Mouse (Mus musculus): ENCODE measurements around the gene Nelfcd. TPM values are rescaled to one million over a fixed set of nuclear protein-coding genes. Genes with fewer than 3 reads are reported as not detected.

Gene Nelfcd
- 10 to 100 TPM; 43.9 to 44.0 TPM for total RNA-seq (2021)

DNA sequence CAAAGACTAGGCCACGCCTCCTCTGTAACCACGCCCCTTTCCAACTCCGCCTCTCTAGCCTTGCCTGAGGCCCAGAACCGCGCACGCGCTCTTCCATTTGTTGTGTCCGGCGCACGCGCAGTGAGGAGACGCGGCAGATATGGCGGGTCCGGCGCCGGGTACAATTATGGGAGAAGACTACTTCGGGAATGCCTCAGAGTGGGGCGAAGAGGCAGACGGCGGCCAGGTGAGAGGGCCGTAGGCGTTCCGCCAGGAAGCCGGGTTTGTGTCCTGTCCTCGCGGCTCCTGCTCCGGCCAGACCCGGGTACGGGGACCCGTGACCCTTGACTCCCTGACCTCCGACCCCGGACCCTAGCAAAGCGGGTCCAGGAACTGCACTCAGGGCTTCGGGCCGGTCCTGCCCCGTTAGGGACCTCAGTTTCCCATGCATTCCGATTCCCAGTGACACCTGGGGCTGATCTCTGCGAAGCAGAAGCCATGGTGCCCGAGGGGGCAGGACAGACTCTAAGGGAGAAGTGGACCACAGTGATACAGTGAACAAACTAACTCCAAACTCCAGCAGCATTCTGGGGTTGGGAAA lies at the start of gene Nelfcd:
Gene Nelfcd, plus strand, starts transcription at position 74 of the 580 bp plus-strand sequence.
- intact Hi-C loops (cut with DNase I) = loop anchor here (2.0 kb wide), 1 partner anchor 87 kb away; no protein-coding TSS in a partner anchor
- DNase-seq = peak; percentile 95 to 97

GRCm38 (mm10) chr2:174366571-174366970 lies 49.0 kb upstream of the Nelfcd start:
- no peak for DNase-seq
- intact Hi-C loops (cut with DNase I) = no loop called here

DNA sequence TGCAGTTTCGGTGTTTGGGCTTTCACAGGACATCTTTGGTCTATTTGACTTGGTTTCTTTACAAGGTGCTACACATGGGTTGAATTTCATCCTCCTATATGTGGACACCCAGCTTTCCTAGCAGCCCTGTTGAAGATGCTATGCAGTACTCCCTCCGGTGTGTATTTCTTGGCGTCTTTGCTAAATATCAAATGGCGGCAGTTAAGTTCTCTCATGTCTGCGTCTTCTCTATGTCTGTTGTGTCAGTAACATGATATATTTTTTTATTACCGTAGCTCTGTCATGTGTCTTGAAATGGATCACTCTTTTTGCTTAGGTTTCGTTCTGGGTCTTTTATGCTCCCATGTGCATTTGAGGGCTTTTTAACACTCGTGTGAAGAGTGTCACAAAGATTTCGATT lies 34.6 kb upstream of the Nelfcd start:
- intact Hi-C loops (cut with DNase I) = no loop called here
- DNase-seq = no peak

DNA sequence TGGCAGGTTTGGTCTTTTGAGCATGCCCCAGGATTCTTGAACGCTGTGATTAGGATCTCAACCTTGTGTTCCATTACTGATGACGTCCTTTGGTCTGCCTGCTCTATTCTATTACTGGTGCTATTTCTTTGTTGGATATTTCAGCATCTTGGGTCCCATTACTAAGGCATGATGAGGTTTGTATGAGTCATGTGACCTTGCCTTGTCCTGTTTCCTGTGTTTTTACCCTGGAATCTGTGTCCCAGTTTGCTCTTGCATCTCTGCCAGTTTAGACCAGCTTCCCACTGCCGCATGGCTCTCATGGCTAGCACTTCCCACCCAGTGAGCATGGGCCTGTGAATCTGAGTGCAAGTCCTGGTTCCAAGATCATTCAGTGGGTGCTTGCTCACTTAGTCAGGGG lies 23.7 kb upstream of the Nelfcd start:
- no peak for DNase-seq
- intact Hi-C loops (cut with DNase I) = no loop called here

DNA sequence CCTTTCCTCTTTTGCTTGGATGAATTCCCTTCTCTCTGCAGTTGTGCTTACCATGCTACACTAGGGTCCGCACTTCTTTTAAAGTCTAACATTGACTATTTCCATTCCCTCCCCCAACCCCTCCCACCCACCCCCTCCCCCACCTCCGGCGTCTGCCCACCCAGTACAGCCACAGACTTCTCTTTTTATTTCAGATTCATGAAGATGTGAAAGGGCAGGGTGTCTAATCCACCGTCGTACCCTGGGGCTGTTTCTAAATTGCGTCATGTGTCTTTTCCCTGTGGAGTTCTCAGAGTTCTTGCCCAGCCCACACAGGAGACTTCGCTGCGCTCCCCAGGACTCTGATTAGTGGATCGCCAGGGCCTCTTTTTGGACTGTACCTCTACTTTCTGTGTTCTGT lies 23.1 kb upstream of the Nelfcd start:
- intact Hi-C loops (cut with DNase I) = no loop called here
- DNase-seq = no peak

DNA sequence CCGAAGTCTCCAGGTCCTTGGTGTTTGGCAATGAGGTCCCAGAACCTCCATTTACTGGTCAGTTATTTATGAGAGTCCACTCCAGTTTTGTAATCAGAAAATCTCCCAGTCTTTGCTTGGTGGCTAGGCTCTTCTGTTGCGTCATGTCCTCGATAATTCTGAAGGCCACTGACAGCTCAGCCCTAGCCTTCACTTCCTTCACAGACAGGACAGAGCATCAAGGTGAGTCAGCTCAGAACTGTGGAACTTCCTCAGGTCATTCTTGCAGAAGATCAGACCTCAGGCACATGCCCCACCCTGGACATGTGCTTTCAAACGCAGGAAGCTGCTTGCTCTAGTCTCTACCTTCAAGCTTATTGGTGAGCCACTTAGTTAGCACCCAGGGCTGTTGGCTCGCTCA lies 22.2 kb upstream of the Nelfcd start:
- intact Hi-C loops (cut with DNase I) = no loop called here
- DNase-seq = no peak

- DNase-seq = no peak
- intact Hi-C loops (cut with DNase I) = no loop called here
Observed at GRCm38 (mm10) chr2:174396643-174397042, 19.0 kb upstream of the Nelfcd start.

DNA sequence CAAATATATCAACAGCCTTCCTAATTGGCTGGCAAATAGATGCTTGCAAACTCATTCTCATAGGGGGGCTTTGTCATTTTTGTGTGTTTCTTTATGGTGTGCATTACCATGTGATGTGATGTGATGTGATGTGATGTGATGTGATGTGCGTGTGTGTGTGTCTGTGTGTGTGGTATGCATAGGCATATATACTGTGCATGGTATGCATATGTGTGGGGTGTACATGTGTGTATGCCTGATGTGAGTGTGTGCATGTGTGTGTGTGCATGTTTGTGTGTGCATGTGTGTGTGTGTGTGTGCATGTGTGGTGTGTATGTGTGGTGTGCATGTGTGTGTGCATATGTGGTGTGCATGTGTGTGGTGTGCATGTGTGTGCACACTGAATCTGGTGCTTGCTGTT lies 18.5 kb upstream of the Nelfcd start:
- intact Hi-C loops (cut with DNase I) = no loop called here
- no peak for DNase-seq

DNA sequence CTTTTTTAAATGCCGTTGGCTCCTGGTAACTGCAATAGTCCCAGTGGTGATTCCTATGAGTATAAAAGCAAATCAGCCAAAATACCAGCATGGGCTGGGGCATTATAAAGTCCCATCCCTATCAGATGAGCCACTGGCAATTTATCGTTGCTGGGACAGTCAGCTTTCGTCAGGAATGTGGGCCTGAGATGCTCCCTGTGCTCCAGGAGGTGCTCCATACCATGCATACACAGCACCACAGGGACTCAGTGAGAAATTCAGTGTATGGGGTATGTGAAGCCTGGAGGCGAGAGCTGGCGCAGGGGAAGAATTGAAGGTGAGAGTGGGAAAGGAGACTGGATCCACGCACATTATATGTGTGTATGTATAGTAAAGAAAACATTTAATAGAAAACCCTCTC lies 17.7 kb upstream of the Nelfcd start:
- intact Hi-C loops (cut with DNase I) = no loop called here
- DNase-seq = no peak

DNA sequence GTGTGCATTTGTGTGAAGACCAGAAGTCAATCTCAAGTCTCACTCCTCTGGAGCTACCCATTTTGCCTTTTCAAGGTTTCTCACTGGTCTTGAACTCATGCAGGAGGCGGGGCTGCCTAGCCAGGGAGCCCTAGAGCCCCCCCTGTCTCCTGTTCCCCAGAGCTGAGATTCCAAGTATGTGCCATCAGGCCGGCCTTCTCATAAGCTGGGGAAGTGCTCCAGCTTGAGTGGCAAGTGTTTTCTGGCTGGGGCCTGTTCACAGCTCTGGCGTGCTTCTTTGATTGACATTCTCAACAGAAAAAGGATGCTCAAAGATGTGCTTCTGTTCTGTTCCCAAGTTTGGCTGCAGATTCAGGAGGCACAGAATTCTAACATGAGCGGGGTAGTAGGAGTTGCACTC lies 15.2 kb upstream of the Nelfcd start:
- intact Hi-C loops (cut with DNase I) = no loop called here
- DNase-seq = no peak

DNA sequence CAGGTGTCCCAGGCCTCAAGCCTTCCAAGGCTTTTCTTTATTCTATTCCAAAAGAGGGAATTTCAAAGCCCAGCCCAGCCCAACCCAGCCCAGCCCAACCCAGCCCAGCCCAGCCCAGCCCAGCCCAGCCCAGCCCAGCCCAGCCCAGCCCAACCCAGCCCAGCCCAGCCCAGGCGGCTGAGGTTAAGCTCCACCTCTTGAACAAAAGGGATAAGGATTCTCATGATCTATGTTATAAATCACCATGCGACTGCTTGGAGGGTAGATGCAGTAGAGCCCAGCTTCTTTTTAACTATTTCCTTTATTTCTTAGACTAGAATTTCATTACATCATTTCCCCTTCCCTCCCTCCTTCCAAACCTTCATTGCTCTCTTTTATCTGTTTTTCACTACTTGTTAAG lies 5.4 kb upstream of the Nelfcd start:
- intact Hi-C loops (cut with DNase I) = loop anchor here (5.0 kb wide), 1 partner anchor 262 kb away; no protein-coding TSS in a partner anchor
- DNase-seq = no peak

- DNase-seq = no peak
- intact Hi-C loops (cut with DNase I) = loop anchor here (5.0 kb wide), 1 partner anchor 259 kb away; no protein-coding TSS in a partner anchor
Observed at GRCm38 (mm10) chr2:174413127-174413526, 2.5 kb upstream of the Nelfcd start.

DNA sequence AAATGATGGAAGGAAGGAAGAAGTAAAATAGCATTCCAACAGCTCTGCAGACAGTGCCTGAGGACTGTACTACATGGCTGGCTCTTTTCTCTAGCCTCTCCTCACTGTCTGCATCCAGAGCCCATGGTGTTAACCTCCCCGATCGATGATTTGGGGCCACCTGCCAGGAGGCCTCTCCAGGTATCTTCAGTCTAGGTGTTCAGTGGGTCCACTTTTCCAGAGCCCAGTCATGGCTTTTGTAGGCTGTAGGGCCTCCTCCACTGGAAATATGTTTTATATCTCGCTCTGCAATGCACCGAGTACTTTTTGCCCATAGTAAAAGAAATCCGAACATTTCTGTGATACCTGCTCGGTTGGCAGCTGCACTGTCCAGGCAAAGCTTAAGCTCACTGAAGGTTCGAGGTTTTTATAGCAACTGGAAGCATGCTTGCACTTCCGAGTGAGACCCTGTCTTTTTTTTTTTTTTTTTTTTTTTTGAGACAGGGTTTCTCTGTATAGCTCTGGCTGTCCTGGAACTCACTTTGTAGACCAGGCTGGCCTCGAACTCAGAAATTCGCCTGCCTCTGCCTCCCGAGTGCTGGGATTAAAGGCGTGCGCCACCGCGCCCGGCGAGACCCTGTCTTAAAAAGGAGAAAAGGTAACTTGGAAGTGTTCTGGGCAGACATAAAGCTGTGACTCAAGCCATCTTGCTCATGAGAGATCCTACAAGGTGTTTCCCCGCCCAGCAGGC lies 438 bp upstream of the Nelfcd start:
- intact Hi-C loops (cut with DNase I) = no loop called here

DNA sequence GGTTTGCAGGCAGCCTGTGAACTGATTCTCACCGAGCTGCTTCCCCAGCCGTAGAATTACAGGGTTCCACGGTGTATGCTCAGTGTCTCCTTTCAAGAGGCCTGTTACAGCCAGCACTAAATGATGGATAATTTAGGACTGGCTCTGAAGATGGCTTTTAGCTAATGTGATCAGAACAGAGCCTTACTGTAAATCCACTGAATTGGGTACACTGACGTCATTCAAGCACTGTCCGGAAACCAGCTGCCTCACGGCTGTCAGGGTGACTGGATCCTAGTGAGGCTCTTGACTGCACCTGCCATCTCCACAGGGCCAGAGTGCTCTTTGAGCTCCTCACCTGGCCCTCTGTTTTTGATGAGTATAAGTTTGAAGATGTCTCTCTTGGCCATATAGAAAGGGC lies 5.5 kb downstream of the Nelfcd start:
- no peak for DNase-seq
- intact Hi-C loops (cut with DNase I) = no loop called here

More for the DNA sequence above, 438 bp upstream of the Nelfcd start:
- DNase-seq = no peak

- intact Hi-C loops (cut with DNase I) = no loop called here
- DNase-seq = no peak
Observed at GRCm38 (mm10) chr2:174424301-174425085, 8.9 kb downstream of the Nelfcd start.

GRCm38 (mm10) chr2:174426856-174427255 lies 11.3 kb downstream of the Nelfcd start:
- DNase-seq = no peak
- intact Hi-C loops (cut with DNase I) = no loop called here

DNA sequence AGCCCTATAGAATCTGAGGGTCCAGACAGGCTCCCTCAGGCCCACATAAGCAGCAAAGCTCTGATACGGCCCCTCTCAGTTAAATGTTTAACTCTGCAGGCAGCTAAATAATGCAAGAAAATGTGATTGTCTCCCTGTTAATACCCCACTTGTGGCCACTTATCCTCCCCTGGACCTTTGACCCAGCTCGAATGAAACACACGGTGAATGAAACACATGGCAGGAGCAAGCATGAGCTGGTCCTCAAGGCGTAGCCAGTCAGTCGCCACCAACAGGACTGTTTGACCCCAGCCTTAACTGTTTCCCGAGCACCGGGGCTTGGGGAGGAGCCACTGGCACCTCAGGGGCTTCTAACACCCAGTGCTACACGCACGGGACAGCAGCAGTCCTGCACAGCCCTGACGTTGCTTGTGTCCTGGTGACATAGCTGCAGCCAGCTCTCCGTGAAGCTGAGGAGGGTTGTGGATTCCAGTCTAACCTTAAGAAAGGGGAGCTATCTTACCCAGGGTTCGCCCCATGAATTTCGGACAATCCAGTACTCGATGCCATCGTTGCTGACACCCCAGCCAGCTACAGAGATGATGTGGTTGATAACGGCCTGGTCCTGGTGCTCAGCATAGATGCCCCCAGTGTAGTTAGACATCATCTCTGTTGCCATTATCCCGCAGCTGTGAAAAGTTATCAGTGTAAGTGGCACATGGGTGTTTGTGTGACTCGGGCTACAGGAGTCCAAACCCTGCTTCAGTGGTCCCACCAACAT lies 12.7 kb downstream of the Nelfcd start:
- no peak for DNase-seq
- intact Hi-C loops (cut with DNase I) = no loop called here

DNA sequence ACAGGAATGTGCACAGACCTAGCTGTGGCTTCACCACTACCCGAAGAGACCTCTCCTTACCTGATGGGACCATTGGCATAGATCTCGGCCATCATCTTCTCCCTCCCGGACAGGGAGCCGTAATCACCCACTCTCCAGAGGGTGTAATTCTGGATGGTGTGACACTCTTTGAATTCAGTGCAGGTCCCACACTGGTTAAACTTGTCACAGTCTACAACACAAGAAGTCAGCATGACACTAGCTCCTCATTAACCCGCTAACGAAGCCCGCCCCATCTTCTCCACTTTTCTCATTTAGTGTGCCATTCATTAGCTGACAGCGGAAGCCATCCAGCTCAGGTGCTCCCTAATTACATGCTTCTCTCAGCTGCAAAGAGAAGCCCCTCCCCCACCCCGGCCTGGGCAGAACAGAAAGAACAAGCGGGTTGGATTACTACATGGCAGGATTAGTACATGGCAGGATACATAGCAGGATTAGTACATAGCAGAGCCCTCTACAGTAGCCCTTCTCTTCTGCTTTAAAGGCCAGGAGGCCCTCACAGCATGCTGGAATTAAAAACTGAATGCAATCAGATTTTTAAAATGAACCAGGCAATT lies 13.5 kb downstream of the Nelfcd start:
- DNase-seq = no peak
- intact Hi-C loops (cut with DNase I) = no loop called here

DNA sequence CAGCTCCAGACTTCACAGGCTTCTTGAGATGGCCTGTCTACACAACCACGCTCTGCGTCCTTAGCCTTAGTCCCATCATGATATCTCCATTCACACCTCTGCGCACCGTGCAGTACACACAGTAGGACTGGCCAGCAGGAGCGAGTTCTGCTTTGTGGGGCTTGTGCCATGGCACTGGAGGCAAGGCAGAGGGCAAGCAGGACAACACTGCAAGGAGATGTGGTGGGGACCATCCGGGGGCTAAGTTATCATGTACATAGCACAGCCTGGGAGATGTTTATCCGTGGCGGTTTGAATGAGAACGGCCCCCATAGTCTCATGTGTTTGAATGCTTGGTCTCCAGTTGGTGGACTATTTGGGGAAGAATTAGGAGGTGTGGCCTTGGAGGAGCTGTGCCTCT lies 19.3 kb downstream of the Nelfcd start:
- no peak for DNase-seq
- intact Hi-C loops (cut with DNase I) = no loop called here

- intact Hi-C loops (cut with DNase I) = no loop called here
- no peak for DNase-seq
Observed at GRCm38 (mm10) chr2:174436076-174436701, 20.6 kb downstream of the Nelfcd start.
